In genomic region chr1:89323091-89323490, GRCm38 (mm10) we compare ENCODE assay signal across 8 mouse cellular contexts.
DNase-seq lines count a peak whose midpoint lies in the region; ATAC-seq and TF ChIP-seq lines count a peak whose summit lies in the region.

No protein-coding gene starts in this region.

- H3K27ac ChIP-seq in liver, embryonic 12.5 days, result no peak overlapping the region
- H3K27ac ChIP-seq in liver, adult 2 months (replicated peaks; ENCODE audit: insufficient read depth, low read depth, low read length), result no peak overlapping the region
- no peak overlapping the region for H3K27ac ChIP-seq in stomach, postnatal 0 days (replicated peaks)

- peak; percentile 66; the same call in 1 of the 2 replicates for TF ChIP-seq CTCF in liver, adult 2 months (IDR thresholded peaks at IDR 0.05; ENCODE audit: low read depth, low read length)
- peak; percentile 74 for TF ChIP-seq CTCF in stomach, postnatal 0 days (IDR thresholded peaks at IDR 0.05; ENCODE audit: low read depth)

- no peak for TF ChIP-seq EP300 in stomach, postnatal 0 days (optimal IDR thresholded peaks at IDR 0.05)

- H3K9me3 ChIP-seq in liver, embryonic 12.5 days (replicated peaks), result no peaks in the 10 kb centered on the region
- H3K9me3 ChIP-seq in stomach, postnatal 0 days (ENCODE audit: control insufficient read depth, low read length), result no peaks in the 10 kb centered on the region

- no peak overlapping the region for H3K4me3 ChIP-seq in liver, embryonic 12.5 days
- H3K4me3 ChIP-seq in liver, adult 2 months (ENCODE audit: insufficient read depth, low read depth, low read length), result no peak overlapping the region
- H3K4me3 ChIP-seq in stomach, postnatal 0 days (ENCODE audit: low read depth, low read length), result no peak overlapping the region

- no peak for TF ChIP-seq POLR2A in liver, adult 2 months (IDR thresholded peaks at IDR 0.05; ENCODE audit: extremely low read depth, insufficient read depth, low read length)

- H3K27me3 ChIP-seq in liver, embryonic 12.5 days (replicated peaks), result no peaks in the 10 kb centered on the region; the same call in 1 of the 2 replicates
- no peaks in the 10 kb centered on the region for H3K27me3 ChIP-seq in liver, adult 2 months (ENCODE audit: control insufficient read depth, insufficient read depth, low read length)
- no peaks in the 10 kb centered on the region for H3K27me3 ChIP-seq in stomach, postnatal 0 days (ENCODE audit: control insufficient read depth, insufficient read depth, low read length)

- peak; percentile 41 to 57 for DNase-seq in cerebellum, adult 18-20 months
- DNase-seq in cerebellum, adult 11 months, result no peak
- DNase-seq in liver, result peak; percentile 26
- DNase-seq in adrenal gland, postnatal 14 days, result peak; percentile 78
- peak; percentile 54 for DNase-seq in gastrocnemius, postnatal 10 days
- peak; percentile 44 for DNase-seq in liver, adult 2 months (ENCODE audit: extremely low read depth, low read depth, low spot score)
- peak; percentile 62 for DNase-seq in stomach, postnatal 0 days (ENCODE audit: low spot score)

- 25% methylated on average over 2 of the region's 2 CpGs for WGBS in liver, embryonic 12.5 days (ENCODE audit: insufficient replicate concordance)
- WGBS in liver, adult 2 months, result 43% methylated on average over 2 of the region's 2 CpGs
- 47% methylated on average over 2 of the region's 2 CpGs for WGBS in stomach, postnatal 0 days

- no peaks in the 10 kb centered on the region for H3K79me2 ChIP-seq in liver, adult 2 months (ENCODE audit: control insufficient read depth, insufficient read depth, low read length)

- no peak overlapping the region for H3K4me2 ChIP-seq in liver, embryonic 12.5 days
- H3K4me2 ChIP-seq in stomach, postnatal 0 days (replicated peaks; ENCODE audit: low read depth), result no peak overlapping the region

- H3K36me3 ChIP-seq in liver, embryonic 12.5 days, result no peaks in the 10 kb centered on the region
- no peaks in the 10 kb centered on the region for H3K36me3 ChIP-seq in liver, adult 2 months (ENCODE audit: control insufficient read depth, insufficient read depth, low read length)
- no peaks in the 10 kb centered on the region for H3K36me3 ChIP-seq in stomach, postnatal 0 days (ENCODE audit: control insufficient read depth, insufficient read depth, low read length)

- ATAC-seq in liver, embryonic 12.5 days, result no peak
- ATAC-seq in stomach, postnatal 0 days (ENCODE audit: low FRiP score, low TSS enrichment), result no peak

- no peak overlapping the region for H3K9ac ChIP-seq in liver, embryonic 12.5 days
- H3K9ac ChIP-seq in liver, adult 2 months (ENCODE audit: low read depth, low read length), result no peak overlapping the region
- no peak overlapping the region for H3K9ac ChIP-seq in stomach, postnatal 0 days (ENCODE audit: low read length)

- H3K4me1 ChIP-seq in liver, embryonic 12.5 days, result no peaks in the 10 kb centered on the region
- H3K4me1 ChIP-seq in liver, adult 2 months (ENCODE audit: control insufficient read depth, insufficient read depth, low read length), result no peaks in the 10 kb centered on the region
- H3K4me1 ChIP-seq in stomach, postnatal 0 days (replicated peaks; ENCODE audit: control insufficient read depth, insufficient read depth), result no peaks in the 10 kb centered on the region
